Mouse (Mus musculus) gastrocnemius, adult 8-10 months (tissue): ENCODE measurements around the gene Erg. TPM values are rescaled to one million over a fixed set of nuclear protein-coding genes. Genes with fewer than 3 reads are reported as not detected.

Experiments
- DNase-seq, 2 experiments: peaks; one replicate each; pipeline ENCODE4 v3.0.0; 2022; ENCODE audit warnings: low spot score in 2 of 2
- total RNA-seq, 4 experiments: library from RNA; stranded (reverse); gene quantifications; 2 replicates each; pipeline ENCODE4 v1.2.4; 2022

The Erg gene
- total RNA-seq, 4 experiments from 2014 or later = 5.7 to 9.8 (median 8.2) TPM

GRCm38 (mm10) chr16:95487606-95488351, 98.6 kb downstream of the Erg start:
- no peak for DNase-seq

GRCm38 (mm10) chr16:95481176-95481575, 105.2 kb downstream of the Erg start:
- DNase-seq = no peak

DNA sequence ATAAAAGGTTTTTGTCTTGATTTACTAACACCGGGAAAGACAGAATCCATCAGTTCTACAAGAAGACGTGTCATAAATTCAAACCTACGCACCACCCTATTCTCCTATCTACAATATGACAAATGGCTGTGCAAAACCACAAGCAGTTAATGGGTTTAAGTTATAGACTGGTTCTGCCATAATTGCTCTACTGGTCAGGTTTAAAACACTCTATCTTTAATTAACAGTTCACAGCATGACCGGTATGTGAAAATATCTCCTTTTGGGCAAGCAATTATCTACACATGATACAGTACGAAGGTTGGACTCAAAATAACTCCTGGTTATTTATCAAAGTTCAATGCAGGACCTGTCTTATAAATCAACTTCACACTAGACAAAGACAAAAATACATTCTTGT, 107.8 kb downstream of the Erg start:
- DNase-seq = no peak

- no peak for DNase-seq
Measured at GRCm38 (mm10) chr16:95475041-95475440, 111.4 kb downstream of the Erg start.

- no peak for DNase-seq
Measured at GRCm38 (mm10) chr16:95473946-95474345, 112.4 kb downstream of the Erg start.

DNA sequence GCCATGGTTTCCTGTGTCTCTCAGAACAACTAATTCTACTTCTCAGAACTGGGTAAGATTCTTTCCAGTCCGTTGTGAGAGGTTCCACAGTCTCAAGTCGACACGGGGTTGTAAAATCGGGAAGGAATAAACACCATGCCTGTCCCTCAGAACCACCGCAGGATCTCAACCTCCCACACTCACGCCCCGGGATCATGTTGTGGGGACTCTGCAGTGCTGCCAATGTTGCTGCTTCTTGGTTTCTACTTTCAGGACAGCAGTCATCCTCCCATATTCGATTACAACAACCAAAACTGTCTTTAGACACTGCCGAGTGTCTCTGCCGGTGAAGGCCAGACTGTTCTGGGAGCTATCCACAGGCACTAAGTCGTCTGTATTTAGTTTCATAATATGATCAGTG, 113.6 kb downstream of the Erg start:
- no peak for DNase-seq

DNA sequence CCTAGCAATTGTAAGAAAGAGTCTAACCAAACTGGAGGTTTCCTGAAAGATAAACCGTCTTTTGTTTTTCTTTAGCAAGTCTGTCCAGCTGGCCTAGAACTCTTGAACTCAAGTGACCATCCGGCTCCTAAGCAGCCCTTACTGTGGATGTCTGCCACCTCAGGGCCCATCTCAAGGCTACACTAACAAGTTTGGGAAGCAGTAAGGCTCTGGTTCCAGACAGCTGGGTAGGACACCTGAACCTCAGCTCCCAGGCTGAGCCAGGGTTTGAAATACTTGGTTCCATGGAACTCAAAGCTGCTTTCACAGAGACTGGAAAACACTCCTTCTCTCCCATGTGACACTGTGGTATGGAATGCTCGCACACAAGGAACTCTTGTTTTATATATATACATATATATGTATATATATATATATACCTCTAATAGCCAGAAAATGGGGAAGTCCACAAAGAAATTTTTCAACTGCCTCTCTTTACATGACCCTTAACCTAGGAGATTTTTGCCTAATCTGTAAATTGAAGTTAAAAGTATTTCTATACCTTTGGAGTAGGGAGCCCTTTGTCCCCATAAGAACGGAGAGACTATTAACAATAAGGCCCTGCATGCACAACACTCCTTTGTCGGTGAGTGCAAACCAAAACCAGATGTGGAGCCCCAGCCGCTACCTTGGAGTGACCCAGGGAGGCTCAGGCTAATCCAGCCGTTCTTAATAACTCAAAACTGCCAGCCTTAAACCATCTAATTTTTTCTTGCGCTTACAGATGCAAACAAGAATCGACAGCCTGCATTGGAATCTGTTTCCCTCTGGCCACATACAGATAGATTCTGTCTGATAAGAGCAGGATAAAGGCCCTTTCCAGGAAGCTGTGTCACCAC, 116.9 kb downstream of the Erg start:
- DNase-seq = no peak

DNA sequence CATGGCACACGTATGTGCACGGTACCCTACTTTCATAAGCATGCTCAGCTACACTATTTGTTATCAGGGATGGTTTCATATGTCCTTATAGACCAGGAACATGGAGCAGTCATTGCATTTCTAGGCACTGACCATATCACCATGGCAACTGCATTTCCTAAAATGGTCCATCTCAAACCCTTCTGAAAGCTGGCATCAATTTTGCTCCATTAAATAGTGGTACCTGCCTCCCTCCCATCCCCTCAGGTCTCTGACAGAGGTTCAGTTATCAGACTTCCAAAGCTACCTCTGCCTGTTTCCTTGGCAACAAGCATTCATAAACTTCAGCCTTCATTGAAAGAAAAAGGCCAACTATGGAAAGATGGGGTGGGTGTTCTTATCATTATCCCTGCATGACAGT, 118.5 kb downstream of the Erg start:
- no peak for DNase-seq

GRCm38 (mm10) chr16:95466548-95466947, 119.8 kb downstream of the Erg start:
- no peak for DNase-seq

- DNase-seq = no peak
Measured at GRCm38 (mm10) chr16:95464609-95465008, 121.8 kb downstream of the Erg start.

- DNase-seq = no peak
Measured at GRCm38 (mm10) chr16:95463796-95464195, 122.6 kb downstream of the Erg start.

DNA sequence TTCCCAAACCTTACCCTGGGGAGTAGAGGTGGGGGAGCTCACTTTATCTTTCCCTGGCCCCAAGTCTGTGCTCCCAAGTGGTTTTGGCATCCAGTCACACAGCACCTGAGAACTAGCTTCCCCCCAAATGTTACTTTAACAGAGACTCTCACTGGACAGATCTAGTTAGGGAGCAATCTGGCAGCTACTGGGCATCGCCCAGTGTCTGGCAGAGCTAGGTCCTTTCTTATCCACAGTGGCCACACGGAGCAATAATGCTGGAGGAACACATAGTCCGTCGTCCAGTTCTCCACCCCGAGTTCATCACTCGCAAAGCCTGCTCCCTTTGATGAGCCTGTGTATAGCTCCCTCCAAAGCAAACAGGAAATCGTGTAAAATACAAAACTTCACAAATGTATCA, 124.5 kb downstream of the Erg start:
- DNase-seq = no peak

- DNase-seq = no peak
Measured at GRCm38 (mm10) chr16:95460336-95460735, 126.1 kb downstream of the Erg start.

- no peak for DNase-seq
Measured at GRCm38 (mm10) chr16:95459325-95459691, 127.1 kb downstream of the Erg start.

DNA sequence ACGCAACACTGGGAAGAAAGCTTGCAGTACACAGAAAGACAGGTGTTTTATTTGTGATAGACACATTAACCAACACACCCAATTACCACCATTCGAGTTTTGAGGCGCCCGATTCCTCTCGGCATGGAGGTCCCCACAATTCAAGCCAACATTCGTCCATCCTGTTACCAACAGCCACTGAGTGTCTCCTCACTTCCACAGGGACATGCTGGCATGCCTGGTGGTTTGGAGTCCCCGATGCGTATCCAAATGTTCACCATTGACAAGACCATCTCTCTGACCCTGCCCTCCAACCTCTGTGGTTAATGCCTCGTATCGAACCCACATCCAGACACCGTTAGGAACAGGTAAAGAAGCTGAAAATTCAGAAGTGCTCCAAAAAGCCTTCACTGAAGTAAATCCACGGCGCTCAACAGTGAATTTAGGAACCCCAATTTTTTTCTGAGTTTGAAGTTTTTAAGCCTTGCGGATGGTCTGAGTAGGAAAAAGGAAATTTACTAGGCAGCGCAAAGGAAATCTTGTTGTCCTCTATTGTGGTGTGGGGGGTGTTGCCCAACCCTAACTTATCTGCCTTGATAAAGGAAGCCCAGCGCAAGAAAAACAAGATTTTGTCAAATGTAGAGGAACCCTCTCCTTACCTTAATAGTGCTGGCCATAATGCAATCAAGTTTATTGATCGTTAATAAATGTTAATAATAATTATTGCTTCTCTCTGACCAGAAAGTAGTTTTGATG, 127.6 kb downstream of the Erg start:
- DNase-seq = no peak

DNA sequence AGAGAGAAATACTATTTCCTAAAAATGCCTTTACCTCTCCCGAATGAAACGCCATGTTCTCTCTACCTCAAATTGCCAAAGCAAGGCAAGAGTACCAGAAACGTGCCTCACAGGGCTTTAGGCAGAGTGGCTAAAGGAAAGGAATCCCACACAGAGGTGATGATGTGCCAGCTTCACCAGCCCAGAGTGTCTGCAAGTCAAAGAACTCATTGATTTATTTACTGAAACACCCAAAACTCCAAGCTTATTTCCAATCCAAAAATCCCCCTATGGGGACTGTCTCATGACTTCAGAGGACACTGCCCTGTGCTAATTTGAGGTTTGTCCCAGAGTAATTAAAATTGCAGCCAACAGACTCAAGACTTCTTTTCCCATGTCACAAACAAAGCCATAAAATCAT, 129.4 kb downstream of the Erg start:
- DNase-seq = no peak

DNA sequence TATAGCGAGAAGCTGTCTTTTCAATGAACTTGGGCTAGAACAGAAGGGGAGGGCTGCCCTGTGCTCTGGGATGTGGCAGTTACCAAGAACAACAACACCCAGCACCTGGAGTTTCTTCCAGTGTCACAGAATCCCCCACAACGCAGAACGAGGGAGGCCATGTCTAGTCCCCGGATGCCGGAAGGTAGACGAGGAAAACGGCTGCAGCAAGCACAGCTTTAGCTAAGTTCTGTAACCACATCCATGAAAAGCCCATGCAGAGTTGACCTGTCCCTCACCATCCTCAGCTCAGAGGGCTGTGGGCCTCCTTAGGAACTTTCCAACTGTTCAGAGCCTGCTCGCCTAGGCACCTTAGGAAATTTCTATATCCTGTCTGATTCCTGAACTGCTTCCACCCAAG, 130.5 kb downstream of the Erg start:
- DNase-seq = no peak

GRCm38 (mm10) chr16:95455461-95455860, 130.9 kb downstream of the Erg start:
- DNase-seq = no peak

DNA sequence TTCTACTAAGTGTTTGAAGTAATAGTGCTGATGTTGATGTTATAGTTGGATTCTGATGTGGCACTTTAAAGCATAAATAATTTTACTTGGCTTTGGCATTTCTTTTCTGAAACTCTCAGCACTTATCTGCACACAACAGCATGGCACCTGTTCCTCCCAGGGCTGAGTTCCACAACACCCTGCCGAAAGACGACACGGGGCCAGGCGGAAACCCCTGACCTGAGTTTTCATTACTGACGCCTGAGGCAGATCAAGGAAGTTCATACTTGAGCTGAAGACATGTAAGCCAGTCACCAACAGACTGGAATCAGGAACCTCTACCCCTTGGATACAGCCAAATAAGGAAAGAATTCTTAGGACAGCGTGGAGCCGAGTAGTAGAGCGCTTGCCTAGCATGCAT, 134.0 kb downstream of the Erg start:
- DNase-seq = no peak

DNA sequence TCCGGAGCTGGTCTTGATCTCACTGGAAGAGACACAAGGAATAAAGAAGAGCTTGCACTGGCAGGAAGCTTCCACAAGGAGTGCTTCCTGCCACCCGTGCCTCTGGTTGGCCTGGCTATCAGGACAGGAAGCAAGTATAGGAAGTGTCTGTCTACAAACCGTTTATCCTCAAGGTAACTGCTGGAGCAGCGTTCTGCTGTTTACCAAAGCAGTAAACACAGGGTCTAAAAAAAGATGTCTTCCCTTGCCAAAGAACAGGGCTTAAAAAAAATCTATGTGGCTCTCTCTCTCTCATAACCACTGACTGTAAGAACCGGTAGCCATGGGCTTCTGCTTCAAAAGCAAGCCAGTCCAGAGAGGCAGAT, 137.1 kb downstream of the Erg start:
- DNase-seq = no peak

DNA sequence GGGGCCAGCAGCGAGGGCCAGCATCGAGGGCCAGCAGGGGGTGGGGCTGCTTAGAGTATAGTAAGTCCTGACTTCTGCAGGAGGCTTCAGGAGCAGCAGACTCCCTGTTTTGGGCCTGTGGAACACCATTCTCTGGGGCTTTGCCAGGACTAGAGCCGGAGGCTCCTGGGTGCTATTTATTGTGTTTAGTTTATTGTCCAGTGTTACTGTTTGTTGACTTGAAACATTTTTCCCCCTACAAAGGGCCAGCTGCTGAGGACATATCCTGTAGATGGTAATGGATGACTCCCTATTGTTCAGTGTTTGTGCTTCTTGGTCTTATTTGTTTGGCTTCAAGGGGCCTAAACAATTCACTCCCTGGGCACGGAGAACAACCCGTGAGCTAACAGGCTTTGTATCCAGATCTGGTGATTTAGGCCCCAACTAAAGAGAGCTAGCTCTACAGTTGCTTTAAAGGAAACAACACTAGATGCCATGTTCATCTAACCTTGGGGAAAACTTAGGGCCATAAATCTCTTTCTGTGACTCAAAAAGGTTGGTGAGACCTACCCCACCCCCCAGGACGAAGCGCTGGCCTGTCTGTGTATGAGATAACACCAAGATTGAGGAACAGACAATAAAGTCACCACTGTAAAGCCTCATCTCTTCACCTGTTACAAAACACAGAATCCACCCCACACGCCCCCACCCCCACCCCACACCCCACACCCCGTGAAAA, 137.6 kb downstream of the Erg start:
- no peak for DNase-seq

DNA sequence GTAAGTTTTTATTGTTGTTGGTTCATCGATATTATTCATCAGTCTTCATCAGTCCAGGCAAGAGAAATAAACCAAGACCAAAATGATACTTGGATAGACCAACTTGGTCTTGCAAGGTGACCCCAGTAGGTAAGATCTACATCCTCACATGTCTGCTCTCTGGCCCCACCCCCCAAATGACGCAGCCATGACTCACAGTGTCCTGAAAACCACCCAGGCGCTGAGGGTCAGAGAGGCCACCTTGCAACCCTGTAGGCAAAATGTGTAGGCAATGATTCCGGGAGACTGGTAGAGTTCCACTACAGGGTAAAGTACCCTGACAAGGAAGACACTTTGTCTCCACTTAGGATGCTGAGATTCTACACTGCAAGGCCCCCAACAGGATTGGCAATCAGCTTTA, 138.5 kb downstream of the Erg start:
- no peak for DNase-seq
